Mouse (Mus musculus) liver, embryonic 11.5 days (tissue): ENCODE results near the gene Gsk3a. TPM values are rescaled to one million over a fixed set of nuclear protein-coding genes. Genes with fewer than 3 reads are reported as not detected.
"Not testable (repeated sequence)": the region's sequence is repeated elsewhere in the genome, so short reads cannot be mapped to it uniquely, and the experiment has no call there.

Source experiments
- ATAC-seq: fragments of 200-750 bp; cut with Nextera tagmentation; replicated peaks from 2 replicates; pipeline ENCODE4 v1.8.0; 2017; ENCODE audit warnings: moderate number of reproducible peaks, mild to moderate bottlenecking, moderate TSS enrichment, moderate library complexity; ENCODE audit not compliant: low FRiP score
- DNase-seq: peaks from one replicate; pipeline ENCODE4 v3.0.0-alpha.2; 2017; ENCODE audit warnings: low spot score
- H3K27ac ChIP-seq: fragments of 300-500 bp; sonication (generic); 2 replicates; pipeline ENCODE4 v1.5.1; 2014; ENCODE audit warnings: mild to moderate bottlenecking, low read depth, low read length, control low read depth
- H3K27me3 ChIP-seq: fragments of 300-500 bp; sonication (generic); replicated peaks from 2 replicates; pipeline ENCODE4 v1.6.1; 2014; ENCODE audit warnings: low read length, mixed read lengths; ENCODE audit not compliant: control insufficient read depth, insufficient read depth
- H3K36me3 ChIP-seq: fragments of 300-500 bp; sonication (generic); 2 replicates; pipeline ENCODE4 v1.6.1; 2014; ENCODE audit warnings: mild to moderate bottlenecking, low read length, moderate library complexity, mixed read lengths; ENCODE audit not compliant: control insufficient read depth, insufficient read depth
- H3K4me1 ChIP-seq: fragments of 300-500 bp; sonication (generic); replicated peaks from 2 replicates; pipeline ENCODE4 v1.6.1; 2014; ENCODE audit warnings: low read length, mixed read lengths; ENCODE audit not compliant: control insufficient read depth, insufficient read depth
- H3K4me2 ChIP-seq: fragments of 300-500 bp; sonication (generic); 2 replicates; pipeline ENCODE4 v1.6.1; 2014; ENCODE audit warnings: mild to moderate bottlenecking, control low read depth, moderate library complexity
- H3K4me3 ChIP-seq: fragments of 300-500 bp; sonication (generic); 2 replicates; pipeline ENCODE4 v1.5.1; 2014; ENCODE audit warnings: low read depth, low read length, control low read depth
- H3K9ac ChIP-seq: fragments of 300-500 bp; sonication (generic); 2 replicates; pipeline ENCODE4 v1.6.1; 2014; ENCODE audit warnings: low read depth, low read length, control low read depth
- H3K9me3 ChIP-seq: fragments of 300-500 bp; sonication (generic); 2 replicates; pipeline ENCODE4 v1.6.1; 2016; ENCODE audit warnings: low read length, inconsistent platforms, mixed read lengths; ENCODE audit not compliant: control insufficient read depth
- WGBS: fragments of 180-500 bp; shearing (Covaris S2); extraction: QIAGEN DNeasy Blood & Tissue Kit; methylation state at CpG from one replicate; pipeline ENCODE4 v1.1.7; 2014; 5-methylcytosine and 5-hydroxymethylcytosine counted together
- polyA plus RNA-seq: library from polyadenylated mRNA; unstranded; fragments of >200 nt; fragmentation: Nextera tagmentation; extraction: Ambion mirVana; gene quantifications from 2 replicates; pipeline ENCODE4 v1.2.1, GENCODE M21; 2014

Gene Gsk3a
- polyA plus RNA-seq, 1 experiment from 2014 or later = 13.0 TPM

DNA sequence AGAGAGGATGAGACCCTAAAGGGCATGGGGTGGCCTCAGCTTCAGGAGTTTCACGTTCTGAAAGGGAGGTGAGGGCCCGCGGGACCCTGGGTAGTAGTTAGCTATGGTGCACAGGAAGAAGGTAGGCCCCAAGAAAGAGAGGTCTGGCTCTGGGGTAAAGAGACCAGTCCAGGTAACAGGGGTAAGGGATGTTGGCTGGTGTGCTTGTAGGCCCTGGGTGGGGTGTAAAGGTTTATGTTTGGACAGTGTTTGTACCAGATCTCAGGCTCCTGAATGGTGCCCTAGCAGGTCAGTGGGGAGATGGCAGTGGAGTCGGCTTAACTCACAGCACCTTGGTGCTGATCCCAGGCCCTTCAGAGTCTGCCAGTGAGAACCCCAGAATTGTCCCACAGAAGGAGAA, 31.4 kb upstream of the Gsk3a start:
- peak overlapping the region; percentile 83 for H3K27ac ChIP-seq
- H3K36me3 ChIP-seq = peaks cover 15% of the 10 kb centered on the region; the same call in 1 of the 2 replicates
- H3K4me3 ChIP-seq = peak overlapping the region; percentile 85
- no peaks in the 10 kb centered on the region for H3K9me3 ChIP-seq
- H3K4me1 ChIP-seq = peaks cover 39% of the 10 kb centered on the region
- 31% methylated on average over 4 of the region's 4 CpGs for WGBS
- peak overlapping the region; percentile 90 for H3K9ac ChIP-seq
- no peak for ATAC-seq
- no peak for DNase-seq
- H3K4me2 ChIP-seq = peak overlapping the region; percentile 95
- no peaks in the 10 kb centered on the region for H3K27me3 ChIP-seq

DNA sequence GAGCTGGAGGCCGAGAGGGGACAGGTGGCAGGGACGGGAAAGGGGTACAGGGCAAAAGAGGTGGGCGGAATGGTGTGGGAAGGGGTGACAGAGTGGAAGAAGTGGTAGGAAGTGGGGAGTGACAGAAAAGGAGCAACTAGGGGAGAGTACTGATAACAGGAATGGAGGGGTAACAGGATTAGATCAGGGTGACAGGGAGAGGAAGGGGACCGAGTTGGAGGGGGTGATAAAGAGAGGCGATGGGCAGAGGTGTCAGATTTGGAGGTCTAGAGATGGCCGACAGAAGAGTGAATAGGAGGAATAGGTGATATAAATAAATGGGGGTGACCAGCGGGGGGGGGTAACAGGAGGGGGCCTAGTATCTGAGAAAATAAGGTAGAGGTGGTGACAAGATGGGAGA, 30.9 kb upstream of the Gsk3a start:
- no peaks in the 10 kb centered on the region for H3K27me3 ChIP-seq
- H3K4me2 ChIP-seq = peak overlapping the region; percentile 95
- peak overlapping the region; percentile 85 for H3K4me3 ChIP-seq
- H3K9me3 ChIP-seq = no peaks in the 10 kb centered on the region
- H3K4me1 ChIP-seq = peaks cover 39% of the 10 kb centered on the region
- ATAC-seq (no peak), DNase-seq (no peak)
- peak overlapping the region; percentile 83 for H3K27ac ChIP-seq
- WGBS = 1% methylated on average over 7 of the region's 7 CpGs
- H3K36me3 ChIP-seq = peaks cover 15% of the 10 kb centered on the region; the same call in 1 of the 2 replicates
- peak overlapping the region; percentile 90 for H3K9ac ChIP-seq

DNA sequence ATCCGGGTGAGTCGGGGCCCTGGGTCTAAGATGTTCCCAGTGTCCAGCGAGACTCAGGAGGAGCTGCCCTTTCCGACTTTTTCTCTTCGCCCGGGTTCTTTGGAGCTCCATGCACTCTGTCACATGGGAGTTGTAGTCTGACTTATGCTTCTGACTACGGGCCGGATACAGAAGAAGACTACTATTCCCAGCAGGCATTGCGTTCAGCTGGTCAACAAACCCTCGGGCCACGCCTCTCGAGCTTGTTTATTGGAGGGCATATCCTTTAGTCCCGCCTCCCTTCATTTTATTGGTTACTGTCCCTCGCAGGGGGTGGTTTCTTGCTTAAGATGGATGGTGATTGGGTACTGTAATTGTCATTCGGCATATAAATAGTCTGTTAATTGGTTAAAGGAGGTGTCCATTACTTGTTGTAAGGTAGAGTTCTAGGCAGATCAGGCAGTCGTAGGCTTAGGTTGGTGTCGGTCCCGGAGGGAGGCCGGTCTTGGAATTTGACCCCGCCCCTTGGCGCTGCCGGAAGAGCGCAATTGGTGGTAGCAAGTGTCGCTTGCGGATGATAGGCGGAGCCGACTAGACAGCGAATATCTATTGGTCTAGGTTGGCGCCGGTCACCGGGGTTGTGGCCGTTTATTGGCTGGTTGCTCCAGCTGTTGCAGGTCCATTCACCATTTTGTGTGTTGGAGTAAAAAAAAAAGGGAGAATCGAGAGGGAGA, 30.3 kb upstream of the Gsk3a start:
- peak overlapping the region; percentile 83 for H3K27ac ChIP-seq
- H3K36me3 ChIP-seq = peaks cover 15% of the 10 kb centered on the region; the same call in 1 of the 2 replicates
- peak overlapping the region; percentile 95 for H3K4me2 ChIP-seq
- DNase-seq = peak; percentile 93
- no peaks in the 10 kb centered on the region for H3K27me3 ChIP-seq
- peak overlapping the region; percentile 90 for H3K9ac ChIP-seq
- no peaks in the 10 kb centered on the region for H3K9me3 ChIP-seq
- under 1% methylated on average over 33 of the region's 33 CpGs for WGBS
- ATAC-seq = peak; percentile 90
- H3K4me3 ChIP-seq = peak overlapping the region; percentile 85
- H3K4me1 ChIP-seq = peaks cover 32% of the 10 kb centered on the region

DNA sequence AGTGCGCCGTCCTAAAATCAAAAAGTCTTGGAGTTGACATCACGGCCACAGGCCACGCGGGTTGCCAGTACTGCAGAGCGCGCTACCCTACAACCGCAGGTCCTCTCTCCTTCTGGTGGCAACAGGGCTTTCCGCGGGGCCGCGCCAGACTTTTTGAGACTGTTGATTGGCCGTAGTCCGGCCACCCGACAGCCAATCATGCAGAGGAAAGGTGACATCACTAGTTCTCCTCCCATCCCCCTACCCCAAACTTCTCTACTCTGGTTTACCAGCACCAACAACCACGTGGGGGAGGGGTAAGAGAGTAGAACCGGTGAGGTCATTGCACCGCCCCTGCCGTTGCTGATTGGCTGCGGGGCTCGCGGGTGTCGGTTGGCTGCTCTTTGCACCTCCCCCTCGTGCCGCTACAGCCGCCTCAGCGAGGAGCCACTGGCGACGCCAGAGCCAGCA, 29.7 kb upstream of the Gsk3a start, which contains the start of gene Cic:
Cic (plus strand) TSS at position 404 of the 450 bp plus-strand sequence.
- DNase-seq (peak; percentile 100), ATAC-seq (peak; percentile 84)
- Histone ChIP-seq H3K4me1 (peaks cover 31% of the 10 kb centered on the region), H3K4me3 (peak within 1 kb of the TSS; percentile 85), H3K27me3 (no peaks in the 10 kb centered on the region), H3K9me3 (no peaks in the 10 kb centered on the region), H3K36me3 (peaks cover 11% of the 10 kb centered on the region; the same call in 1 of the 2 replicates), H3K9ac (peak within 1 kb of the TSS; percentile 90), H3K4me2 (peak within 1 kb of the TSS; percentile 95), H3K27ac (peak within 1 kb of the TSS; percentile 83)
- WGBS = under 1% methylated on average over 29 of the region's 29 CpGs

DNA sequence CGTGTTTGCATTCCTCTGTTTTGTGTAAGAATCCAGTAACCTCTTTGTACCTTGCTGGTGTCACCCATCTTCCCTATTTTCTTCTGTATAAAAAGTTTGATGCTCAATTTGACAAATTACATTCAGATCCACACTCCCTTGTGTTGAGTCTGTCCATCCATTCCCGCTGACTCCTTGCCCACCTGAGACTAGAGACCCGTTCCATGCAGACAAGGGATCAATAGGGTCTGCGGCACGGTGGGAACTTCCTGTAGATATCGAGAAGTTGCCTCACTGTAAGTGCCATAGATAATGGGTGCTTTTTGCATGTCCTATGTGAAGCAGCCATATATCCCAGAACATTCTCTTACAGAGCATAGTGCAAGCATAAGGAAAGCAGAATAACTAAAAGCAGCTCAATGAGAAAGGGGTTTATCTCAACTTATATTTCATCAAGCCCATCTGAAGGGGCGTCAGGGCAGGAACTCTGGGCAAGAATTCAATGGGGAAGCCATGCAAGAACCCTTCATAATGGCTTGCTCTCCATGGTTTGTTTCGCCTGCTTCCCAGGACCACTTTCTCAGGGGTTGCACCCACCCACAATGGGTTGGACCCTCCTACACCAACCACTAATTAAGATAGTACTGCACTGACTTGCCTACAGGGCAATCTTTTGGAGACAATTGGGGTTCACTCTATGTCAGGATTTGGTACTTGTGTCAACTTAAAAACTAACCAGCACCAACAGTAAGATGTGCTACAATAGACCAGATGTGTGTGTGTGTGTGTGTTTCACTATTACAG, 28.7 kb upstream of the Gsk3a start:
- H3K9me3 ChIP-seq = no peaks in the 10 kb centered on the region
- WGBS = 71% methylated on average over 8 of the region's 8 CpGs
- H3K4me2 ChIP-seq = peak overlapping the region; percentile 84
- peaks cover 31% of the 10 kb centered on the region for H3K4me1 ChIP-seq
- no peaks in the 10 kb centered on the region for H3K27me3 ChIP-seq
- H3K27ac ChIP-seq = no peak overlapping the region
- no peak for DNase-seq
- peaks cover 3% of the 10 kb centered on the region; the same call in 1 of the 2 replicates for H3K36me3 ChIP-seq
- no peak for ATAC-seq
- peak overlapping the region; percentile 85 for H3K4me3 ChIP-seq
- H3K9ac ChIP-seq = peak overlapping the region; percentile 68; the same call in 1 of the 2 replicates

DNA sequence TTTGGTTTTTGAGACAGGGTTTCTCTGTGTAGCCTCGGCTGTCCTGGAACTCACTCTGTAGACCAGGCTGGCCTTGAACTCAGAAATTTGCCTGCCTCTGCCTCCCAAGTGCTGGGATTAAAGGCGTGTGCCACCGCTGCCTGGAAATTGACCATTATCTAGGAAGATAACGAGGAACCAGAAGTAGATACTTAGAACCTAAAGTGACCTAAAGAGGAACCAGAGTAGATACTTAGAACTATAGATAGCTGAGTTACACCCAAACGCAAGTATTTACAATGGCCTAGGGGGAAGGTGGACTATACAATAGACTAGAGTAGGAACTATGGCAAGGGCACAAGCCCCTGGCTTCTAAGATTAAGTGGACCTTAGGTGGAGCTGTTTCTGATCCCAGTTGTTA, 28.1 kb upstream of the Gsk3a start:
- H3K4me3 ChIP-seq, H3K9ac ChIP-seq, ATAC-seq, DNase-seq, H3K9me3 ChIP-seq, H3K36me3 ChIP-seq, H3K4me2 ChIP-seq, H3K27ac ChIP-seq, H3K27me3 ChIP-seq: not testable (repeated sequence)
- 57% methylated on average over 5 of the region's 5 CpGs for WGBS
- H3K4me1 ChIP-seq = peaks cover 31% of the 10 kb centered on the region

DNA sequence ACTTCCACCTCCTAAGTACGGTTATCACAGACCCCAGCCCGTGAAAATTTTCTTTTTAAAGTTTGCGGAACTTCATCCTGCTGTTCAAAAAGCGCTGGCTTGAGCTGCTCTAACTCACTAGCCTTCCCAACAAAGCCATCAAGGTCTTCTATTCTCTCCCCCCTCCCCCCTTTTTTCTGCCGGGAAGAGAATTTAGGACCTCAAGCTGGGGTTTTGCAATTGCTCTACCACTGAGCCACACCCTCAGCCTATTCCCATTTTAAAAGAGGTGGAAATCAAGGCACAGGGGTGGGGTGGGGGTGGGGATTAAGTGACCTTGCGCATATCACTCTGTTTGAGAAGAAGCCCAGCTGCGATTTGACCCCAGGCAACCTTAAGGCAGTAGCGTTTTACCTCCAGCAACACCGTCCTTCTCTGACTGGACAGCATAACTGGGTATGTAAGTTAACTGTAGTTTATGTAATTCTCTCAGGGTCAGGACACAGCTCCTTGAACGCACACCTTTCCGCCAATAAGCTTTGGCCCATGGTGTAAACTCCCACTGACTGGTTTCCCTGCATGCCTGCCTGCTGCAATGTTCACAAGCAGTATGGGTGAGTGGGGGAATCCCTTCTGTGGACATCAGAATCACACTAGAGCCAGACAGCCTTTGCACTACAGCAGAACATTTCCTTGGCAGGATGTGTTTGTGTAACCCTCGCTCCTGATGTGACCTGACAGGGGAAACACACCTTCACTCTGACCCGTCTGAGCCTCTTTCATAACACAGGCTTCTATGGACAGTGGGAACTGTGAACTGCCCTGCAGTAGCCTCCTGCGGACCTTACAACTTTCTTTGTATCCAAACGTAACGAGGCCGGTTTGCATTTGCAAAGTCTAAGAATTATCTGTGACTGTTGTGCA, 26.6 kb upstream of the Gsk3a start:
- H3K27me3 ChIP-seq = no peaks in the 10 kb centered on the region
- no peak overlapping the region for H3K4me3 ChIP-seq
- no peaks in the 10 kb centered on the region for H3K36me3 ChIP-seq
- 41% methylated on average over 17 of the region's 17 CpGs for WGBS
- no peak for DNase-seq
- peaks cover 21% of the 10 kb centered on the region for H3K4me1 ChIP-seq
- no peaks in the 10 kb centered on the region for H3K9me3 ChIP-seq
- no peak for ATAC-seq
- no peak overlapping the region for H3K9ac ChIP-seq
- no peak overlapping the region; the same call in 1 of the 2 replicates for H3K4me2 ChIP-seq
- H3K27ac ChIP-seq = no peak overlapping the region

DNA sequence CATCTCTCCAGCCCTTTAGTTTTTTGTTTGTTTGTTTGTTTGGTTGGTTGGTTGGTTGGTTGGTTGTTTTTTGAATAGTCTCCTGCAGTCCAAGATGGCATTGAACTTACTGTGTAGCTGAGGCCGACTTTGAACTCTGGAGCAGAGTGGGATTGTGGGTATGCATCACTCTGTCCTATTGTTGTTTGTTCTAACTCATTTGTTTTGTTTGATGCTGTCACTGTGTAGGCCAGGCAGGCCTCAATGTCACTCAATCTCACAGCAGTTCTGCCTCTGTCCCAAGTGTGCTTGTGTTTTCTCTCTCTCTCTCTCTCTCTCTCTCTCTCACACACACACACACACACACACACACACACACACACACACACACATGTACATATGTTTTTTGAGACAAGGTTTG, 24.2 kb upstream of the Gsk3a start:
- Histone ChIP-seq H3K9me3 (no peaks in the 10 kb centered on the region), H3K27me3 (no peaks in the 10 kb centered on the region), H3K4me1 (peaks cover 14% of the 10 kb centered on the region), H3K36me3 (no peaks in the 10 kb centered on the region), H3K4me3 (no peak overlapping the region), H3K27ac (no peak overlapping the region), H3K9ac (no peak overlapping the region), H3K4me2 (no peak overlapping the region)
- ATAC-seq = no peak
- WGBS = 81% methylated on average over 1 of the region's 1 CpGs
- no peak for DNase-seq
